Mouse (Mus musculus): ENCODE data around the gene Ggnbp2.
"Not testable (repeated sequence)": the region's sequence is repeated elsewhere in the genome, so short reads cannot be mapped to it uniquely, and the experiment has no call there.

DNA sequence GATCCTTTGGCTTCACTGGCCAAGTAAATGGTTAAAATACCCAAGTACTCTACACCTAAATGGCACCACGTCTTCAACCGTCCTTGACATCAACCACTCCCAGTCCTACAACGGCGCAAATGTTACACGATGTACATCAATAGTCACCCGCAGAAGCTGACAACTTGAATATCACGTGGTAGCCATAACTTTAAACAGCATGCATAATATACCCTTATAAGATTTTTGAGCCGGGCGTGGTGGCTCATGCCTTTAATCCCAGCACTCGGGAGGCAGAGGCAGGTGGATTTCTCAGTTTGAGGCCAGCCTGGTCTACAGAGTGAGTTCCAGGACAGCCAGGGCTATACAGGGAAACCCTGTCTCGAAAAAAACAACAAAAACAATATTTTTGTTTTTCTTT lies 41.1 kb downstream of the Ggnbp2 start:
- TF ChIP-seq CTCF (IDR thresholded peaks at IDR 0.05; ENCODE audit: control insufficient read depth, insufficient read depth, low read length); POLR2A (IDR thresholded peaks at IDR 0.05; ENCODE audit: borderline replicate concordance, control insufficient read depth, low read depth, low read length): not testable (repeated sequence)
